Mouse (Mus musculus) liver, embryonic 14.5 days (tissue): Measurements from ENCODE around the gene Kcnj8. TPM values are rescaled to one million over a fixed set of nuclear protein-coding genes. Genes with fewer than 3 reads are reported as not detected.

Source experiments
- ATAC-seq: fragments of 200-750 bp; cut with Nextera tagmentation; 2 replicates; pipeline ENCODE4 v1.8.0; 2017; ENCODE audit warnings: moderate number of reproducible peaks, mild to moderate bottlenecking, moderate library complexity; ENCODE audit not compliant: insufficient read depth
- DNase-seq, 3 experiments: peaks; one replicate each; pipeline ENCODE4 v3.0.0-alpha.2; 2012 to 2013; ENCODE audit warnings: low read depth in 3 of 3, low spot score in 3 of 3
- H3K27ac ChIP-seq: fragments of 300-500 bp; sonication (generic); 2 replicates; pipeline ENCODE4 v1.5.1; 2014; ENCODE audit warnings: moderate library complexity, mild to moderate bottlenecking, control low read depth, inconsistent platforms
- H3K27me3 ChIP-seq: fragments of 300-500 bp; sonication (generic); 2 replicates; pipeline ENCODE4 v1.6.1; 2014; ENCODE audit warnings: mild to moderate bottlenecking, low read length, moderate library complexity; ENCODE audit not compliant: control insufficient read depth, insufficient read depth
- H3K36me3 ChIP-seq: fragments of 300-500 bp; sonication (generic); replicated peaks from 2 replicates; pipeline ENCODE4 v1.6.1; 2014; ENCODE audit warnings: low read depth; ENCODE audit not compliant: control insufficient read depth, insufficient read depth
- H3K4me1 ChIP-seq, 2 experiments: fragments of 200-500 bp in 1 of 2; fragments of 300-500 bp in 1 of 2; sonication (generic) in 1 of 2; replicated peaks; 2 replicates each; pipeline ENCODE4 v1.6.1; 2012 to 2014; ENCODE audit warnings: antibody characterized with exemption in 1 of 2, inconsistent platforms in 1 of 2, low read length in 1 of 2; ENCODE audit not compliant: control insufficient read depth in 2 of 2, insufficient read depth in 2 of 2
- H3K4me2 ChIP-seq: fragments of 300-500 bp; sonication (generic); 2 replicates; pipeline ENCODE4 v1.6.1; 2014; ENCODE audit warnings: low read depth, mild to moderate bottlenecking, control low read depth, moderate library complexity
- H3K4me3 ChIP-seq, 2 experiments: fragments of 200-500 bp in 1 of 2; fragments of 300-500 bp in 1 of 2; sonication (generic) in 1 of 2; 2 replicates each; pipeline ENCODE4 v1.5.1; 2012 to 2014; ENCODE audit warnings: low read depth in 2 of 2, low read length in 2 of 2, mild to moderate bottlenecking in 2 of 2, control low read depth in 1 of 2, inconsistent platforms in 1 of 2, moderate library complexity in 1 of 2; ENCODE audit not compliant: insufficient read depth in 1 of 2
- H3K9ac ChIP-seq: fragments of 300-500 bp; sonication (generic); replicated peaks from 2 replicates; pipeline ENCODE4 v1.6.1; 2014; ENCODE audit warnings: mild to moderate bottlenecking, control low read depth, moderate library complexity
- H3K9me3 ChIP-seq: fragments of 300-500 bp; sonication (generic); 2 replicates; pipeline ENCODE4 v1.6.1; 2016; ENCODE audit warnings: low read length, mixed read lengths; ENCODE audit not compliant: control insufficient read depth
- CTCF ChIP-seq: IDR thresholded peaks from 2 replicates; pipeline ENCODE4 v1.5.1; 2016; ENCODE audit warnings: antibody characterized with exemption, low read depth, control low read depth
- EP300 ChIP-seq: IDR thresholded peaks from 2 replicates; pipeline ENCODE4 v1.6.1; 2016; ENCODE audit warnings: antibody characterized with exemption, low read depth
- whole genome bisulfite sequencing: fragments of 180-500 bp; shearing (Covaris S2); extraction: QIAGEN DNeasy Blood & Tissue Kit; methylation state at CpG from one replicate; pipeline ENCODE4 v1.1.7; 2014; ENCODE audit not compliant: insufficient replicate concordance; 5-methylcytosine and 5-hydroxymethylcytosine counted together
- polyA plus RNA-seq, 2 experiments: library from polyadenylated mRNA; depleted of rRNA in 1 of 2; stranded (reverse) in 1 of 2; unstranded in 1 of 2; fragments of >200 nt; fragmentation: Nextera tagmentation in 1 of 2; extraction: Ambion mirVana in 1 of 2; gene quantifications; 2 replicates each; pipeline versions ENCODE4 v1.2.1 to v1.2.3; 2012 to 2014

Gene Kcnj8
- polyA plus RNA-seq, 2 experiments: 0.89 to 1.6 TPM

GRCm38 (mm10) chr6:142555988-142556387 lies 15.4 kb downstream of the Kcnj8 start:
- TF ChIP-seq EP300: no peak
- TF ChIP-seq CTCF: no peak
- Histone ChIP-seq H3K36me3 (no peaks in the 10 kb centered on the region), H3K9me3 (no peaks in the 10 kb centered on the region), H3K27ac (no peak overlapping the region), H3K9ac (no peak overlapping the region), H3K27me3 (no peaks in the 10 kb centered on the region), H3K4me2 (no peak overlapping the region), H3K4me3 (no peak overlapping the region), H3K4me1 (no peaks in the 10 kb centered on the region)
- ATAC-seq (no peak), DNase-seq (no peak)
- 22% methylated on average over 1 of the region's 1 CpGs for WGBS

DNA sequence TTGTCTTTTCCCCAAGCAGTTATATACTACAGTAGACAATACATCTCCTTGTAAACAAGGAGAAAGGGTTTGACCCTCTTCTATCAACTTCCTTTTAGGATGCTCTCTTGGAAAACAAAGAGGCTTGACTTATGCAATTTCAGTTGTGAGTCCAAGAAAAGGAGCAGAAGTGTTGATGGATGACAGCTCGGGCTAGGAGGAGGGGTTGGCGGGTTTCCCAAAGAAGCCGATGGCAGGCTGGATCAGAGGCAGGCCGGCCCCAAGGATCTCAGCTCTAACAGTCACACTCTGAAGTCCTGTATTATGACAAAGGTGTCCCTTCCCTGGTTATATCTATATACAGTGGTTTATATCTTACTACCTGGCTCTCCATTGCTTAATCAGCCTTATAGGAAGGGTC lies 19.9 kb downstream of the Kcnj8 start:
- ATAC-seq (no peak), DNase-seq (no peak)
- H3K9me3 ChIP-seq: no peaks in the 10 kb centered on the region
- no peak overlapping the region for H3K4me2 ChIP-seq
- no peak overlapping the region for H3K27ac ChIP-seq
- H3K27me3 ChIP-seq: no peaks in the 10 kb centered on the region
- no peak overlapping the region for H3K4me3 ChIP-seq
- H3K9ac ChIP-seq: no peak overlapping the region
- no peaks in the 10 kb centered on the region for H3K36me3 ChIP-seq
- TF ChIP-seq CTCF (no peak), EP300 (no peak)
- no peaks in the 10 kb centered on the region for H3K4me1 ChIP-seq
- 62% methylated on average over 4 of the region's 4 CpGs for WGBS

DNA sequence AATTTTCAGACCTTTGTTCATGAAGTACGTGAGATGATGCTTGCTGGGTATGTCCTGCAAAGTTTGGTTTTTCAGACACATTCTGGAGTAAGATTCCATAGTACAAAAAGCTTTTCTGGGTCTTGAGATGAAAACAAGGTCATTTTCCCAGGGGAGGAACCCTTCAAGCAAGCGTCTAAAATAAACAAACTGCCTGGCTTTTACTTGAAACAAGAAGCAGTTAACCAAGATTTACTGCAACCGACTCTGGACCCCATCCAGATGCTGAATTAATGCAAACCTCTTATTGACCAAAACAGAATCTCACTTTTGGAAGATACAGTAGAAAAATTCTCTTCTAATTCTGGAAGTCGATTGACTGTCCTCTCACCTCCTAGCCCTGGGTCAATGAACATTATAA lies 20.5 kb downstream of the Kcnj8 start:
- H3K9me3 ChIP-seq: no peaks in the 10 kb centered on the region
- H3K27me3 ChIP-seq: no peaks in the 10 kb centered on the region
- no peaks in the 10 kb centered on the region for H3K36me3 ChIP-seq
- WGBS: 50% methylated on average over 4 of the region's 4 CpGs
- TF ChIP-seq CTCF (no peak), EP300 (no peak)
- no peak overlapping the region for H3K4me3 ChIP-seq
- H3K27ac ChIP-seq: no peak overlapping the region
- H3K4me2 ChIP-seq: no peak overlapping the region
- no peaks in the 10 kb centered on the region for H3K4me1 ChIP-seq
- ATAC-seq (no peak), DNase-seq (no peak)
- no peak overlapping the region for H3K9ac ChIP-seq

- H3K9me3 ChIP-seq: no peaks in the 10 kb centered on the region
- DNase-seq (no peak), ATAC-seq (no peak)
- TF ChIP-seq CTCF (no peak), EP300 (no peak)
- no peak overlapping the region for H3K27ac ChIP-seq
- no peak overlapping the region for H3K9ac ChIP-seq
- H3K4me3 ChIP-seq: no peak overlapping the region
- H3K4me1 ChIP-seq: no peaks in the 10 kb centered on the region
- no peaks in the 10 kb centered on the region for H3K27me3 ChIP-seq
- WGBS: 56% methylated on average over 2 of the region's 2 CpGs
- no peaks in the 10 kb centered on the region for H3K36me3 ChIP-seq
- H3K4me2 ChIP-seq: no peak overlapping the region
Observed at GRCm38 (mm10) chr6:142548377-142548776, 23.0 kb downstream of the Kcnj8 start.

GRCm38 (mm10) chr6:142545132-142545531 lies 26.3 kb downstream of the Kcnj8 start:
- 0 out of 4 replicates have a peak, but pooled peaks cover 0 to 2% of the 10 kb centered on the region in 2 experiments for H3K4me1 ChIP-seq
- no peaks in the 10 kb centered on the region for H3K9me3 ChIP-seq
- DNase-seq (no peak), ATAC-seq (no peak)
- no peaks in the 10 kb centered on the region for H3K27me3 ChIP-seq
- H3K4me3 ChIP-seq: no peak overlapping the region
- no peaks in the 10 kb centered on the region for H3K36me3 ChIP-seq
- TF ChIP-seq EP300 (no peak), CTCF (no peak)
- H3K4me2 ChIP-seq: no peak overlapping the region
- 57% methylated on average over 14 of the region's 14 CpGs for WGBS
- no peak overlapping the region for H3K27ac ChIP-seq
- no peak overlapping the region for H3K9ac ChIP-seq

DNA sequence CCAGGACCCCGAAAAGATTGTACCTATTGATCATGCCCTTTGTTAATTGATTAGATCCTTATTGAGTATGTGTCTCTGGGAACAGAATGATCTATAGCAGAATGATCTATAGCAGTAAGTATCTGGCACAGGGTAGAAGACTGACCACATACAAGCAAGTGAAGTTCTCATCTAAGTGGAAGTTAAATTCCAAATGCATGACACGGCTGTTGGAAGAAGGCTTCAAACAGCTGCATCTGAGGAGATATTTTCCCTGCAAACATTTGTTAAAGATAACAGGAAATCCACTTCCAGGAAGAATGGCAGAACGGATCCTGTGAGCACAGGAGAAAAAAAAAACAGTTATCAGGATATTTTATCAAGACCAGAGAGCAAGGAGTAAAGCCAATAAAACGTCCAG lies 27.8 kb downstream of the Kcnj8 start:
- H3K27me3 ChIP-seq: no peaks in the 10 kb centered on the region
- no peak for TF ChIP-seq CTCF
- TF ChIP-seq EP300: no peak
- H3K36me3 ChIP-seq: no peaks in the 10 kb centered on the region
- H3K4me3 ChIP-seq: no peak overlapping the region
- H3K4me1 ChIP-seq: peaks cover 0 to 3% of the 10 kb centered on the region in 2 experiments; a peak in 1 of 4 replicates
- no peaks in the 10 kb centered on the region for H3K9me3 ChIP-seq
- DNase-seq (no peak), ATAC-seq (no peak)
- WGBS: 40% methylated on average over 4 of the region's 4 CpGs
- H3K27ac ChIP-seq: no peak overlapping the region
- H3K9ac ChIP-seq: no peak overlapping the region
- no peak overlapping the region for H3K4me2 ChIP-seq
